Mouse (Mus musculus) neutrophil, adult 5-6 weeks (primary cell): Measurements from ENCODE around the gene Cers5. TPM values are rescaled to one million over a fixed set of nuclear protein-coding genes. Genes with fewer than 3 reads are reported as not detected.
A peak's percentile ranks its signal among the peaks of the same experiment; 100 is the strongest.
"Not testable (repeated sequence)": the region's sequence is repeated elsewhere in the genome, so short reads cannot be mapped to it uniquely, and the experiment has no call there.

Experiments used
- ATAC-seq: fragments of 151-379, 151-347 bp; 2 replicates; pipeline ENCODE4 v1.8.0; 2017; ENCODE audit warnings: mild to moderate bottlenecking, moderate TSS enrichment; ENCODE audit not compliant: insufficient number of reproducible peaks, poor library complexity, low FRiP score, severe bottlenecking; ENCODE audit errors: extremely low read depth
- total RNA-seq: library from RNA; stranded (forward); fragments of 200-1000 nt; gene quantifications from 2 replicates; pipeline ENCODE4 v1.2.3, GENCODE M21; 2017

Cers5 gene
- total RNA-seq, 1 experiment from 2014 or later: 34.4 TPM

DNA sequence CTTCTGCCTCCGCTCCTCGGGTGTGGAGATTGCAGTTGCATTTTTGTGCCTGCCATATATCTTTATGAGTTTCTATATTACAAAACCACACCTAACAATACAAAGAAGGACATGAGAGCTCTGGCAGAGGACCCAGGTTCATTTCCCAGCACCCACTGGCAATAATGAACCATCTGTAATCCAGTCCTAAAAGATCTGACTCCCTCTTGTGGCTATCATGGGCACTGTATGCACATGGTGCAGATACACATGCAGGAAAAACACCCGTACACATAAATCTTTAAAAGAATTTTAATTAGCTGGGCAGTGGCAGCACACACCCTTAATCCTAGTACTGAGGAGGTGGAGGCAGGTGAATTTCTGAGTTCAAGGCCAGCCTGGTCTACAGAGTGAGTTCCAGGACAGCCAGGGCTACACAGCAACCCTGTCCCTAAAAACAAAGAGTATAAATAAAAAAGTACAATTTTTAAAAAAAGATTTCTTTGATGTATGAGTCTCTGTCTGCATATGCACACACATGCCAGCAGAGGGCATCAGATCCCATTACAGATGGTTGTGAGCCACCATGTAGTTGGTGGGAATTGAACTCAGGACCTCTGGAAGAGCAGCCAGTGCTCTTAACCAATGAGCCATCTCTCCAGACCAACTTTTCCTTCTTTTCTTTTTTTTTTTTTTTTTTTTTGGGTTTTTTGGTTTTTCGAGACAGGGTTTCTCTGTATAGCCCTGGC, 43.5 kb downstream of the Cers5 start:
- ATAC-seq: no peak

DNA sequence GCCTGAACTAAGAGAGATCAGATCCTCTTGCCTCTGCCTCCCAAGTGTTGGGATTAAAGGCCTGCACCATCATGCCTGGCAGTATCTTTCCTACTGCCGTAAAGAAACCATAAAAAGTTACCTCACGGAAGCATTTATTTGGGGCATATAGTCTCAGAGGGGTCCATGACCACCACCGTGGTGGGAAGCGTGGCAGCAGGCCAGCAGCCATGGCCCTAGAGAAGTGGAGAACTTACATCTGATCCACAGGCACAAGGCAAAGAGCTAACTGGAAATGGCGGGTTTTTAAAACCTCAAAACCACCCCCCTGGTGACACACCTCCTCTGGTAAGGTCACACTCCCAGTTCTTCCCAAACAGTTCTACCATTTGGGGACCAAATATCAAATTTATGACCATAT, 44.5 kb downstream of the Cers5 start:
- no peak for ATAC-seq

DNA sequence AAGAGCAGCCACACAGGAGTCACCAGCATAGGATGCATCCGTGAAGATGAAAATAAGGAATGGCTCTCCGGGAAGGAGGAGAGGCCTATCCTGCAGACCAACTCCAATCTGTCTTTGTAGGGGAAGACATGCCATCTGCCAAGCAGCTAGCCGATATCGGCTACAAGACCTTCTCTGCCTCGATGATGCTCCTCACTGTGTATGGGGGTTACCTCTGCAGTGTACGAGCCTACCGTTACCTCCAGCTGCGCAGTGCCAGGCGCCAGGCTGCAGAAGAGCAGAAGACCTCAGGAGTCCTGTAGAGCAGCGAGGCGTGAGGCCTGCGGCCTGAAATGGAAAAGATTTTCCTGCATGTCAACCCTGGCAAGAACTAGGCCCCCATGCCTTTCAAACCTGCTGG, 45.2 kb downstream of the Cers5 start:
- no peak for ATAC-seq

- ATAC-seq: not testable (repeated sequence)
These were observed 45.6 kb downstream of the Cers5 start for GRCm38 (mm10) chr15:99727039-99727438.

DNA sequence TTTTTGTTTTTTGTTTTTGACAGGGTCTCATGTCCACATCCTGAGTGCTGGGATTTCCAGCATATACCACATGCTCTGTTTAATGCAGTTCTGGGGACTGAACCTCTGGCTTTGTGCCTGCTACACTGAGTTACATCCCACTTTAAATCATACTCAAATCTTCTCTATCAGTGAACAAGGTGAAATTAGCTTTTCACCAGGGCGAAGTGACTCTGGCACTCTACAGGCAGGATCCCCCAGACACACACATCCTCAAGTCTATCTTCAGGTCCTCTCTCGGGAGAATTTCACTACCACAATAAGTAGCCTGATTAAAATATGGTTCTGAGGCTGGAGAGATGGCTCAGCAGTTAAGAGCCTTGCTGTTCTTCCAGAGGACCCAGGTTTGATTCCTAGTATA, 46.1 kb downstream of the Cers5 start:
- ATAC-seq: no peak

- ATAC-seq: peak; percentile 82
These were observed 47.1 kb downstream of the Cers5 start, which contains the start of gene Cox14 for GRCm38 (mm10) chr15:99725341-99726155. Gene Cox14 (plus strand): TSS chr15:99725618.

DNA sequence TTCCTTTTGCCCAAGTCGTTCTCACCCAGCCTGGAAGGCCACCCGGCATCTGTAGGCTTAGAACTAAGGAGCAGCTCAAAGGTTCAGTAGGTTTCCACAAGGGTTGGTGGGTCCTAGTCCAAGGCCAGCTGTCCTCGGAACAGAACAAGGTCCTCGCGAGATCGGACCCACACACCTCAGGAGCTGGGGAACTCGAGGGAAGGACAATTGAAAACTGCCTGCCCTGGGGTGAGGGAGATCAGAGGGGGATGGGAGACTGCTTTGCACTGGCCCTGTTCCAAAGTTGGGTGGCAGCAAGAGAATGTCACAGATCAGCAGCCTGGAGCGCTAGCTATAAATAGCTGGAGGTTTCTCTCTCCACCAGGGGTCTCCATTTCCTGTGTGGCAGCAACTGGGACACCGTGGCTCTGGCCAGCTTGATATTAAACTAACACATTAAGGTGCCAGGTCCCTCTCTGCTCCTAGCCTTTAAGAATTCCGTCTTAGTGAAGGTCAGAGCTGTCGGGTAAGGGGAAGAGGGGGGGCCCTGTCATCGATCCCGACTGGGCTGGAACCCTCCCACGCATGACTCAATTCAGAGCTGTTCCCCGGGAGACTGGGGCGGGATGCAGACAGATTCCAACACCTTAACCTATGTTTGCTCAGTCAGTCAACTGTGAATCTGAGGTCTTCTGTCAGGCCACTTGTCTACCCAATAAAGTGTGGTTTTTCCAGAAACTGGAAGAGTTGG, 48.2 kb downstream of the Cers5 start:
- no peak for ATAC-seq

GRCm38 (mm10) chr15:99723515-99724291, 49.0 kb downstream of the Cers5 start:
- no peak for ATAC-seq

- ATAC-seq: no peak
These were observed 49.6 kb downstream of the Cers5 start for GRCm38 (mm10) chr15:99723120-99723514.

DNA sequence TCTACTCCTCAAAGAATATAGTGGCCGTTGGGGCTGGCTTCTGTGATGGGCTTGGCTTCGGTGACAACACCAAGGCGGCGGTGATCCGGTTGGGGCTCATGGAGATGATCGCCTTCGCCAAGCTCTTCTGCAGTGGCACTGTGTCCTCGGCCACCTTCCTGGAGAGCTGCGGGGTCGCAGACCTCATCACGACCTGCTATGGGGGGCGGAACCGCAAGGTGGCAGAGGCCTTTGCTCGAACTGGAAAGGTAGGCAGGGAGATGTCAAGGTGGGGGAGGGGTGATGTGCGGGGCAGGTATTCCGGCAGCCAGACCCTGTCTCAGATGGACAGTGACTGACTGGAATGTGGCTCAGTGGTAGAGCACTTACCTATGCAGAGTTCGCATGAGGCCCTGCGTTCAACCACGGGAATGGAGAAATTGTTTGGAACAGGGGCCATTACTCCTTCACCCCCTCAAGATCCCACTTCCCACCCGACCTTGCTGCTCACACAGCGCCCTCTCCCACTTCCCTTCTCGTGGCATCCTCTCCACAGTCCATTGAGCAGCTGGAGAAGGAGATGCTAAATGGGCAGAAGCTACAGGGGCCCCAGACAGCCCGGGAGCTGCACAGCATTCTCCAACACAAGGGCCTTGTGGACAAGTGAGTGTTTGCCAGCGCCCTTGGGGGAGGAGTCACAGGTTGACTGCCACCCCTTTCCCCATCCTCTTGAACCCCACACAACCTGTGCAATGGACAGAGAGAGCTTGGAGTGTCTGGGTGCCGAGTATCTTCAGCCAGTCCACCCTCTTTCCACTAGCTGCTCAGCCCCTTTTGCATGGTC, 50.6 kb downstream of the Cers5 start:
- no peak for ATAC-seq

DNA sequence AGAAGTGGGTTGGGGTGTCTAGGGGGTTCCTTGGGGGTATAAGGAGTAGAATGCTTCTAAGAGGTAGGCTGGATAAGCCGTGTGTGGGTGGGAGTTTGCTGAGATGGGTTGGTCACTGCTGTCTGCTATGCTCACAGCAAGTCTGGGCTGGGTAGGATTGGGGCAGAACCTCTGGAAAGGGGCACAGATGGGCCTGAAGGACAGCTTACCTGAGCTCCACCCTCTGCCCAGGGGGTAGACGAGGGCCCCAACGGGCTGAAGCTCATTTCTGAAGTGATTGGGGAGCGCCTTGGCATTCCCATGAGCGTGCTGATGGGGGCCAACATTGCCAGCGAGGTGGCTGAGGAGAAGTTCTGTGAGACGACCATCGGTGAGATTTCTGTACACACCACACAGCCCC, 52.8 kb downstream of the Cers5 start:
- ATAC-seq: no peak

- ATAC-seq: no peak
These were observed 54.1 kb downstream of the Cers5 start for GRCm38 (mm10) chr15:99718461-99719021.

GRCm38 (mm10) chr15:99717386-99718334, 55.0 kb downstream of the Cers5 start, which contains the start of gene Gpd1:
Gene Gpd1 (plus strand): TSS chr15:99717515.
- no peak for ATAC-seq

GRCm38 (mm10) chr15:99716814-99717213, 55.9 kb downstream of the Cers5 start:
- no peak for ATAC-seq

- ATAC-seq: no peak
These were observed 56.5 kb downstream of the Cers5 start for GRCm38 (mm10) chr15:99715982-99716746.

DNA sequence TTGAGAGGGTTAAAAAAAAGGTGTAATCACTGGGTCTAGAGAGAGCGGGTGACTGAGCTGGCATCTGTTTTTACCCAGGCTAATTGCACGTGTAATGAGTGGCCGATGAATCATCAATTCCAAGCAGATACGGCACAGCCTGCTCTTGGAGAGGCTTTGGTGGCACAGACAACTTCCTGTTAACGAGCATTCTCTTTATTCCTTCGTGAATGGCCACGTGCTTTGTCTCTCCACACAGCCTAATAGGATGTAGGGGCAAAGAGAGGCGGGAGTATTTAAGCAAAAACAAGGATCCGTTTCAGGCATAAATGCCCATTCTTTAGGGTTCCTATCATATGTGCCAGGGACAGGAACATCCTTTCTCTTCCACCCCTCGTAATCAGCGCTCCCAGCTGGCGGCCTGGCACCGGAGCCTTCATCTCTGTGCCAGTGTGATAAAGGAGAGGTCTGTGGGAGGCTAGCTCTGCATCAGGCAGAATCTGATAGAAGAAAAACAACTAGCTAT, 57.3 kb downstream of the Cers5 start:
- ATAC-seq: no peak
